ENCODE assay signal across 8 mouse cellular contexts in the genomic region with DNA sequence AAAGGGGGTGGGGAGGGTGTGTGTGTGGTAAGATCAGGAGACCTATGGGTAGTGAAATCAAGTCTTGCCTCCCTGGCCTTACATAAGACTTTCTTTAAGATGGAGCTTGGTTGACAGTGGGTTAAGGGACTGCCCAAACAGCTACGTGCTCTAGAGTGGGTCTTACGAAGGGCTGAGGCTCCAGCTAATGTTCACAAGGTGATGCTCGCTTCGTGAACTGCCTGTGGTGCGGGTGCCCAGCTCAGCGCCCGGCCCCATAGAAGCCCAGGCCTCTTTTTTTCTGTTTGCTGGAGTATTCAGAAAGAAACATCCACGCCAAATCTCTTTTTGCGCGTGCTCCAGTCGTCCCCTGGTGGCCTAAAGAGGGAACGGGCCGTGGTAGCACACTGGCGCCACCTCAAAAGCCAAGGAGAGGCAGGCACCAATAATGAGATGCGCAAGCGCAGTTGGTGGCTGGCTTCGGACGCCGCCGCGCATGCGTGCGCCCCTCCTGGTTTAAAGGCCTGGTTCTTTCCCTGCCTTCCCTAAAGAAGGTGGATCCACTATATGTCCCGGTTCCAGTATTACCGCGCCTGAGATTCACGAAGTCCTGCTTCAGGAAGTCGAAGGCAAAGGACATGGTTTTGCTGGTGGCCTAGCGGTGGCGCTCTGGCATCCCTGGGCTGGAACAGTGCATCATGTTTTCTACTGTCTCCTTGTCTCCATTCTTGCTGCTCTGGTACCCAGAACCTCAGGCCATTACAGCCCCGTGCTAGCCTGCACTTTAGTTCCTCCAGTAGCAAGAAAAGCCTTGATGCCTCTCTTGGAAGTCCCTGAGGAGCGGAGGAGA. TPM values are rescaled to one million over a fixed set of nuclear protein-coding genes. Genes with fewer than 3 reads are reported as not detected.
A peak's percentile ranks its signal among the peaks of the same experiment; 100 is the strongest.
DNase-seq lines count a peak whose midpoint lies in the region; ATAC-seq and TF ChIP-seq lines count a peak whose summit lies in the region.

No protein-coding gene starts in this region.

- peak overlapping the region; percentile 44 for H3K4me2 ChIP-seq in forebrain, embryonic 15.5 days (replicated peaks)
- H3K4me2 ChIP-seq in liver, postnatal 0 days (ENCODE audit: low read depth, low read length): peak overlapping the region; percentile 60
- peak overlapping the region; percentile 34 for H3K4me2 ChIP-seq in neural tube, embryonic 14.5 days (ENCODE audit: low read depth, low read length)

- peaks cover 67% of the 10 kb centered on the region for H3K4me1 ChIP-seq in E14TG2a.4 (replicated peaks; ENCODE audit: low read depth, low read length)
- peaks cover 13% of the 10 kb centered on the region for H3K4me1 ChIP-seq in forebrain, embryonic 15.5 days
- peaks cover 11% of the 10 kb centered on the region for H3K4me1 ChIP-seq in liver, postnatal 0 days (ENCODE audit: insufficient read depth)
- peaks cover 5% of the 10 kb centered on the region; the same call in 1 of the 2 replicates for H3K4me1 ChIP-seq in neural tube, embryonic 14.5 days (ENCODE audit: control insufficient read depth, insufficient read depth, low read length)
- H3K4me1 ChIP-seq in testis, adult 2 months (ENCODE audit: control insufficient read depth, insufficient read depth, low read length): peaks cover 11% of the 10 kb centered on the region

- H3K36me3 ChIP-seq in E14TG2a.4 (ENCODE audit: insufficient read depth, low read length): peaks cover 44% of the 10 kb centered on the region
- peaks cover 34% of the 10 kb centered on the region for H3K36me3 ChIP-seq in forebrain, embryonic 15.5 days
- H3K36me3 ChIP-seq in liver, postnatal 0 days (replicated peaks; ENCODE audit: insufficient read depth, low read length): peaks cover 38% of the 10 kb centered on the region
- H3K36me3 ChIP-seq in neural tube, embryonic 14.5 days (ENCODE audit: control insufficient read depth, insufficient read depth, low read length): peaks cover 32% of the 10 kb centered on the region
- H3K36me3 ChIP-seq in testis, adult 2 months (ENCODE audit: control insufficient read depth, insufficient read depth, low read length): peaks cover 3% of the 10 kb centered on the region; the same call in 1 of the 2 replicates

- TF ChIP-seq CTCF in E14TG2a.4 (conservative IDR thresholded peaks at IDR 0.05; ENCODE audit: low read length): peak; percentile 98
- TF ChIP-seq CTCF in liver, postnatal 0 days (IDR thresholded peaks at IDR 0.05; ENCODE audit: low read depth): peak; percentile 97
- TF ChIP-seq CTCF in testis, adult 2 months (IDR thresholded peaks at IDR 0.05; ENCODE audit: control insufficient read depth, insufficient read depth, insufficient replicate concordance, low read depth, low read length): peak; percentile 83; the same call in 1 of the 2 replicates

- no peak; the same call in 1 of the 2 replicates for TF ChIP-seq POLR2A in testis, adult 2 months (IDR thresholded peaks at IDR 0.05; ENCODE audit: control insufficient read depth, low read depth, low read length)

- peak overlapping the region; percentile 79 for H3K4me3 ChIP-seq in E14TG2a.4 (replicated peaks; ENCODE audit: low read length)
- peak overlapping the region; percentile 25 for H3K4me3 ChIP-seq in forebrain, embryonic 15.5 days
- peak overlapping the region; percentile 25 for H3K4me3 ChIP-seq in liver, postnatal 0 days (ENCODE audit: low read depth, low read length)
- no peak overlapping the region for H3K4me3 ChIP-seq in neural tube, embryonic 14.5 days (ENCODE audit: low read depth, low read length)
- H3K4me3 ChIP-seq in testis, adult 2 months (ENCODE audit: control insufficient read depth, low read depth, low read length): peak overlapping the region; percentile 41

- H3K9me3 ChIP-seq in E14TG2a.4 (ENCODE audit: low read length): no peaks in the 10 kb centered on the region
- H3K9me3 ChIP-seq in forebrain, embryonic 15.5 days: no peaks in the 10 kb centered on the region
- H3K9me3 ChIP-seq in liver, postnatal 0 days (ENCODE audit: low read length): no peaks in the 10 kb centered on the region
- no peaks in the 10 kb centered on the region for H3K9me3 ChIP-seq in neural tube, embryonic 14.5 days (ENCODE audit: control insufficient read depth, low read length)

- peak overlapping the region; percentile 72 for H3K27ac ChIP-seq in forebrain, embryonic 15.5 days (replicated peaks)
- peak overlapping the region; percentile 39 for H3K27ac ChIP-seq in liver, postnatal 0 days (ENCODE audit: low read depth)
- H3K27ac ChIP-seq in neural tube, embryonic 14.5 days (ENCODE audit: low read depth, low read length): peak overlapping the region; percentile 76
- no peak overlapping the region for H3K27ac ChIP-seq in testis, adult 2 months (ENCODE audit: control insufficient read depth, insufficient read depth, low read depth, low read length)

- H3K27me3 ChIP-seq in E14TG2a.4 (ENCODE audit: insufficient read depth, low read length): no peaks in the 10 kb centered on the region
- H3K27me3 ChIP-seq in forebrain, embryonic 15.5 days: no peaks in the 10 kb centered on the region
- H3K27me3 ChIP-seq in liver, postnatal 0 days (ENCODE audit: insufficient read depth, low read length): no peaks in the 10 kb centered on the region
- no peaks in the 10 kb centered on the region for H3K27me3 ChIP-seq in neural tube, embryonic 14.5 days (ENCODE audit: control insufficient read depth, insufficient read depth, low read length)
- H3K27me3 ChIP-seq in testis, adult 2 months (ENCODE audit: control insufficient read depth, insufficient read depth, low read length): no peaks in the 10 kb centered on the region

- TF ChIP-seq EP300 in liver, postnatal 0 days (IDR thresholded peaks at IDR 0.05; ENCODE audit: low read depth): peak; percentile 9; the same call in 1 of the 2 replicates

- peak overlapping the region; percentile 31 for H3K9ac ChIP-seq in forebrain, embryonic 15.5 days (replicated peaks)
- H3K9ac ChIP-seq in liver, postnatal 0 days (replicated peaks): peak overlapping the region; percentile 52; the same call in 1 of the 2 replicates
- H3K9ac ChIP-seq in neural tube, embryonic 14.5 days (replicated peaks; ENCODE audit: low read depth, low read length): peak overlapping the region; percentile 41; the same call in 1 of the 2 replicates

- intact Hi-C loops in heart, postnatal 25 days (cut with DNase I): no loop called here

- 9% methylated on average over 32 of the region's 32 CpGs for WGBS in forebrain, embryonic 15.5 days
- WGBS in liver, postnatal 0 days (ENCODE audit: insufficient replicate concordance): 8% methylated on average over 32 of the region's 32 CpGs
- WGBS in neural tube, embryonic 14.5 days: 10% methylated on average over 32 of the region's 32 CpGs

- ATAC-seq in forebrain, embryonic 15.5 days (replicated peaks): peak; percentile 93
- peak; percentile 88 for ATAC-seq in liver, postnatal 0 days
- peak; percentile 87 for ATAC-seq in neural tube, embryonic 14.5 days (ENCODE audit: low read depth)

- DNase-seq in cerebellum, adult 18-20 months: peak; percentile 93 to 95
- DNase-seq in heart, postnatal 25 days (ENCODE audit: low spot score): peak; percentile 83
- peak; percentile 97 for DNase-seq in layer of hippocampus, adult 11-12 months (ENCODE audit: low spot score)
- DNase-seq in liver, postnatal 0 days: peak; percentile 91

RNA-seq across cellular contexts. Expression of a gene that starts 21.7 kb away (rescaled TPM):
- 246 and 262 TPM in 2 replicates for polyA plus RNA-seq in forebrain, embryonic 15.5 days (2015; fragmentation: Nextera tagmentation; extraction: Ambion mirVana)
- 100 to 1,000 TPM in 1 of 2 experiments, 10 to 100 TPM in 1; 95.7 to 115 TPM for total RNA-seq in heart, postnatal 25 days (2021)
- polyA plus RNA-seq in liver, postnatal 0 days (2015; fragmentation: Nextera tagmentation; extraction: Ambion mirVana): 102 and 112 TPM in 2 replicates
- polyA plus RNA-seq in neural tube, embryonic 14.5 days (2014; fragmentation: Nextera tagmentation; extraction: Ambion mirVana): 288 and 309 TPM in 2 replicates
- polyA plus RNA-seq in testis, adult 2 months (2012; rRNA removed): 215 and 230 TPM in 2 replicates
